Mouse (Mus musculus) embryonic fibroblast, embryonic 13.5 days (primary cell): ENCODE data around the gene Atp1a1.

Experiments used
- CTCF ChIP-seq: IDR thresholded peaks from 2 replicates; pipeline ENCODE4 v1.5.1; 2011; ENCODE audit warnings: mild to moderate bottlenecking, control low read depth, low read length, moderate library complexity, borderline replicate concordance; ENCODE audit not compliant: insufficient read depth
- POLR2A ChIP-seq: IDR thresholded peaks from 2 replicates; pipeline ENCODE4 v1.6.1; 2011; ENCODE audit warnings: low read depth, mild to moderate bottlenecking, control low read depth, low read length, moderate library complexity

DNA sequence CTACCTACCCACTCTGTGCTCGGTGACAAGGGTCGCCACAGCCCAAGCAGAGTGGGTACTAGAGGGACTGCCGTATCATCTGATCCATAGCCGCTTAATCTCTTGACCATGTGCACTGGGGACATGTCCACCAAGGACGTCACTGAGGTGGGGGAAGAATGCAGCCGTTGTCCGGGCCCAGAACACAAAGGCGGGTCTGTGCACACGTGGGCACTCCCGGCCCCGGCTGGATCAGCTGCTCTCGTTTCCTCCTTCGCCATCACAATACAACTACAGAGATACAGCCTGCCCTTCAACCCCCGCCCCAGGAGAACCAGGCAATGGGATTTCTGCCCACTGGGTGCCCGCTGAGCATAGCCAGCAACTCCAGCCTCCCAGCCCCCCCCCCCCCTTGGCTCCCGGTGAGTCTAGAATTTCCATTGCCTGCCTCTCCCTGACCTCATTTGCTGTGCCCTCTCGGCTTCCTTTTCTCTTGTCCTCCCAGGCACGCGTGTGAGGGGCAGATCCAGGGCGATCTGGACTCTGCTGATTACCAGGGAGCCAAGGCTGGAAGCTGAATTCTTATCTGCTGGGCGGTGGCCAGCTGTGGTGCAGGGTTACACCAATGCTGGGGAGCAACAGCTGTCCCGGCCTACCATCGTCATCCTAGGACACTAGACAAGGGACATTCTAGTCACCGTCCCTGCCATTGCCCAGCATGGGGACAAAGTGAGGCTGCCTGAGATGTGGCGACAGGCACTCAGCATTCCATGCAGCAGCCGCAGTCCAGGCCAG, 52.8 kb downstream of the Atp1a1 start:
- TF ChIP-seq CTCF (no peak), POLR2A (no peak)
